Mouse (Mus musculus) liver, embryonic 14.5 days (tissue): ENCODE measurements around the gene Lrmda. TPM values are rescaled to one million over a fixed set of nuclear protein-coding genes. Genes with fewer than 3 reads are reported as not detected.
A peak's percentile ranks its signal among the peaks of the same experiment; 100 is the strongest.

ENCODE experiments used
- ATAC-seq: fragments of 200-750 bp; cut with Nextera tagmentation; 2 replicates; pipeline ENCODE4 v1.8.0; 2017; ENCODE audit warnings: moderate number of reproducible peaks, mild to moderate bottlenecking, moderate library complexity; ENCODE audit not compliant: insufficient read depth
- DNase-seq, 3 experiments: peaks; one replicate each; pipeline ENCODE4 v3.0.0-alpha.2; 2012 to 2013; ENCODE audit warnings: low read depth in 3 of 3, low spot score in 3 of 3
- H3K27ac ChIP-seq: fragments of 300-500 bp; sonication (generic); 2 replicates; pipeline ENCODE4 v1.5.1; 2014; ENCODE audit warnings: moderate library complexity, mild to moderate bottlenecking, control low read depth, inconsistent platforms
- H3K27me3 ChIP-seq: fragments of 300-500 bp; sonication (generic); 2 replicates; pipeline ENCODE4 v1.6.1; 2014; ENCODE audit warnings: mild to moderate bottlenecking, low read length, moderate library complexity; ENCODE audit not compliant: control insufficient read depth, insufficient read depth
- H3K36me3 ChIP-seq: fragments of 300-500 bp; sonication (generic); replicated peaks from 2 replicates; pipeline ENCODE4 v1.6.1; 2014; ENCODE audit warnings: low read depth; ENCODE audit not compliant: control insufficient read depth, insufficient read depth
- H3K4me1 ChIP-seq, 2 experiments: fragments of 200-500 bp in 1 of 2; fragments of 300-500 bp in 1 of 2; sonication (generic) in 1 of 2; replicated peaks; 2 replicates each; pipeline ENCODE4 v1.6.1; 2012 to 2014; ENCODE audit warnings: antibody characterized with exemption in 1 of 2, inconsistent platforms in 1 of 2, low read length in 1 of 2; ENCODE audit not compliant: control insufficient read depth in 2 of 2, insufficient read depth in 2 of 2
- H3K4me2 ChIP-seq: fragments of 300-500 bp; sonication (generic); 2 replicates; pipeline ENCODE4 v1.6.1; 2014; ENCODE audit warnings: low read depth, mild to moderate bottlenecking, control low read depth, moderate library complexity
- H3K4me3 ChIP-seq, 2 experiments: fragments of 200-500 bp in 1 of 2; fragments of 300-500 bp in 1 of 2; sonication (generic) in 1 of 2; 2 replicates each; pipeline ENCODE4 v1.5.1; 2012 to 2014; ENCODE audit warnings: low read depth in 2 of 2, low read length in 2 of 2, mild to moderate bottlenecking in 2 of 2, control low read depth in 1 of 2, inconsistent platforms in 1 of 2, moderate library complexity in 1 of 2; ENCODE audit not compliant: insufficient read depth in 1 of 2
- H3K9ac ChIP-seq: fragments of 300-500 bp; sonication (generic); replicated peaks from 2 replicates; pipeline ENCODE4 v1.6.1; 2014; ENCODE audit warnings: mild to moderate bottlenecking, control low read depth, moderate library complexity
- H3K9me3 ChIP-seq: fragments of 300-500 bp; sonication (generic); 2 replicates; pipeline ENCODE4 v1.6.1; 2016; ENCODE audit warnings: low read length, mixed read lengths; ENCODE audit not compliant: control insufficient read depth
- CTCF ChIP-seq: IDR thresholded peaks from 2 replicates; pipeline ENCODE4 v1.5.1; 2016; ENCODE audit warnings: antibody characterized with exemption, low read depth, control low read depth
- EP300 ChIP-seq: IDR thresholded peaks from 2 replicates; pipeline ENCODE4 v1.6.1; 2016; ENCODE audit warnings: antibody characterized with exemption, low read depth
- WGBS: fragments of 180-500 bp; shearing (Covaris S2); extraction: QIAGEN DNeasy Blood & Tissue Kit; methylation state at CpG from one replicate; pipeline ENCODE4 v1.1.7; 2014; ENCODE audit not compliant: insufficient replicate concordance; 5-methylcytosine and 5-hydroxymethylcytosine counted together
- polyA plus RNA-seq, 2 experiments: library from polyadenylated mRNA; depleted of rRNA in 1 of 2; stranded (reverse) in 1 of 2; unstranded in 1 of 2; fragments of >200 nt; fragmentation: Nextera tagmentation in 1 of 2; extraction: Ambion mirVana in 1 of 2; gene quantifications; 2 replicates each; pipeline versions ENCODE4 v1.2.1 to v1.2.3; 2012 to 2014

Lrmda gene
- polyA plus RNA-seq, 2 experiments, result 0.18 to 0.22 TPM

GRCm38 (mm10) chr14:22019949-22020845 lies 685 bp downstream of the Lrmda start:
- Histone ChIP-seq H3K36me3 (no peaks in the 10 kb centered on the region), H3K9me3 (no peaks in the 10 kb centered on the region), H3K4me1 (peaks cover 0 to 8% of the 10 kb centered on the region in 2 experiments; a peak in 2 of 4 replicates), H3K27ac (no peak overlapping the region), H3K4me2 (peak overlapping the region; percentile 69), H3K4me3 (peak overlapping the region; percentile 47 to 62), H3K27me3 (no peaks in the 10 kb centered on the region), H3K9ac (peak overlapping the region; percentile 46; the same call in 1 of the 2 replicates)
- DNase-seq (no peak), ATAC-seq (no peak)
- TF ChIP-seq EP300, result no peak
- no peak for TF ChIP-seq CTCF
- WGBS, result 6% methylated on average over 12 of the region's 12 CpGs

GRCm38 (mm10) chr14:22020885-22021284 lies 1.4 kb downstream of the Lrmda start:
- Histone ChIP-seq H3K36me3 (no peaks in the 10 kb centered on the region), H3K9ac (no peak overlapping the region), H3K27me3 (no peaks in the 10 kb centered on the region), H3K4me1 (peaks cover 0 to 8% of the 10 kb centered on the region in 2 experiments; a peak in 2 of 4 replicates), H3K9me3 (no peaks in the 10 kb centered on the region), H3K4me2 (no peak overlapping the region), H3K4me3 (no peak overlapping the region), H3K27ac (no peak overlapping the region)
- WGBS, result 33% methylated on average over 2 of the region's 2 CpGs
- TF ChIP-seq CTCF (peak; percentile 44), EP300 (no peak)
- ATAC-seq, result no peak
- no peak for DNase-seq

DNA sequence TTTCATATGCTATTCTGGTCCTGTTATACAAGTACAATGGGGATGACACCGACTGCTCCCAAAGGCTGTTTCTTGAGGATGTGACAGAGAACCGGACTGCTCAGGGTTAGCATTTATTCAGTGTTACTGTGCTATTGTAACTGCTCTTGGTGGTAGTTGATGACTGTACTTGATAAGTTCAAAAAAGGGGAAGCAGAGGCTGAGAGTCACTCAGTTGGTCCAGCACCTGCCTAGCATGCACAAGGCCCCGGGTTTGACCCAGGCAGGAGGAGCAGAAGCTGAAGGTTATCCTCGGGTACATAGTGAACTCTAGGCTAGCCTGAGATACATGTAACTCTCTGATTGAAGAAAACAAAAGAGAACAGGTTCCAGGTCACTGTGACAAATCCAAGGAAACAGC lies 4.0 kb downstream of the Lrmda start:
- no peak overlapping the region for H3K4me3 ChIP-seq
- H3K27ac ChIP-seq, result no peak overlapping the region
- no peaks in the 10 kb centered on the region for H3K36me3 ChIP-seq
- no peak for TF ChIP-seq EP300
- TF ChIP-seq CTCF, result no peak
- ATAC-seq (no peak), DNase-seq (no peak)
- H3K4me2 ChIP-seq, result no peak overlapping the region
- H3K9ac ChIP-seq, result no peak overlapping the region
- 32% methylated on average over 4 of the region's 4 CpGs for WGBS
- H3K4me1 ChIP-seq, result peaks cover 0 to 8% of the 10 kb centered on the region in 2 experiments; a peak in 2 of 4 replicates
- H3K27me3 ChIP-seq, result no peaks in the 10 kb centered on the region
- no peaks in the 10 kb centered on the region for H3K9me3 ChIP-seq

DNA sequence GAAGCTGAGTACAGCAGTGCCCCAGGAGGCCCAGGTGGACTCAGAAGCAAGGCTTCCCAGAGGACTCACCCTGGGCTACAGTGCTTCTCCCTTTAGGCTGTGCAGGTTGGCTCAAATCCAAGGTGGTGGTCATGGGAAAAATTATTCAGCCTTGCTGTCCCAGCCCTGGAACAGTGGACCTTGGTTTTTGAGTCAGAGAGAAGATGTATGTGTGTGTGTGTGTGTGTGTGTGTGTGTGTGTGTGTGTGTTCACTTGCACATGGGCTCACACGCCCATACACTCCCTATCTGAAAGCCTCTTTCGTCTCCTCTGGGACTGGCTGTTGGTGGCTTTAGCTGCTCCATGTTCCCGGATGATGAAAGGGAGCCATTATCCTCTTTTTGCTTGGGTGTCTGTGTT lies 16.4 kb downstream of the Lrmda start:
- no peaks in the 10 kb centered on the region for H3K27me3 ChIP-seq
- H3K4me3 ChIP-seq, result no peak overlapping the region
- H3K4me2 ChIP-seq, result no peak overlapping the region
- ATAC-seq (no peak), DNase-seq (no peak)
- H3K9ac ChIP-seq, result no peak overlapping the region
- H3K27ac ChIP-seq, result no peak overlapping the region
- no peaks in the 10 kb centered on the region for H3K9me3 ChIP-seq
- 49% methylated on average over 3 of the region's 3 CpGs for WGBS
- H3K4me1 ChIP-seq, result no peaks in the 10 kb centered on the region
- H3K36me3 ChIP-seq, result no peaks in the 10 kb centered on the region
- TF ChIP-seq CTCF, result no peak
- no peak for TF ChIP-seq EP300

GRCm38 (mm10) chr14:22036338-22036737 lies 16.8 kb downstream of the Lrmda start:
- Histone ChIP-seq H3K4me3 (no peak overlapping the region), H3K27me3 (no peaks in the 10 kb centered on the region), H3K4me2 (no peak overlapping the region), H3K36me3 (no peaks in the 10 kb centered on the region), H3K27ac (no peak overlapping the region), H3K9me3 (no peaks in the 10 kb centered on the region), H3K9ac (no peak overlapping the region), H3K4me1 (no peaks in the 10 kb centered on the region)
- DNase-seq (no peak), ATAC-seq (no peak)
- TF ChIP-seq CTCF (no peak), EP300 (no peak)
- 67% methylated on average over 6 of the region's 6 CpGs for WGBS
